Mouse (Mus musculus): Measurements from ENCODE around the gene Stxbp5.

The Stxbp5 gene

GRCm38 (mm10) chr10:9857850-9858249 is 43.0 kb downstream of the Stxbp5 start:
- no peak for DNase-seq (ENCODE audit: low read depth)

GRCm38 (mm10) chr10:9856792-9857191 is 44.1 kb downstream of the Stxbp5 start:
- DNase-seq (ENCODE audit: low read depth) = no peak

GRCm38 (mm10) chr10:9846408-9846807 is 54.5 kb downstream of the Stxbp5 start:
- DNase-seq (ENCODE audit: low read depth) = no peak

- no peak for DNase-seq (ENCODE audit: low read depth)
Measured at GRCm38 (mm10) chr10:9839408-9839807, 61.5 kb downstream of the Stxbp5 start.

- no peak for DNase-seq (ENCODE audit: low read depth)
Measured at GRCm38 (mm10) chr10:9834986-9835385, 65.9 kb downstream of the Stxbp5 start.

- DNase-seq (ENCODE audit: low read depth) = no peak
Measured at GRCm38 (mm10) chr10:9832937-9833336, 67.9 kb downstream of the Stxbp5 start.

- no peak for DNase-seq (ENCODE audit: low read depth)
Measured at GRCm38 (mm10) chr10:9829744-9830143, 71.1 kb downstream of the Stxbp5 start.

GRCm38 (mm10) chr10:9821299-9821698 is 79.6 kb downstream of the Stxbp5 start:
- no peak for DNase-seq (ENCODE audit: low read depth)

GRCm38 (mm10) chr10:9818574-9818973 is 82.3 kb downstream of the Stxbp5 start:
- no peak for DNase-seq (ENCODE audit: low read depth)

GRCm38 (mm10) chr10:9813926-9814325 is 87.0 kb downstream of the Stxbp5 start:
- DNase-seq (ENCODE audit: low read depth) = no peak

- DNase-seq (ENCODE audit: low read depth) = no peak
Measured at GRCm38 (mm10) chr10:9807596-9807995, 93.3 kb downstream of the Stxbp5 start.

GRCm38 (mm10) chr10:9805341-9805740 is 95.5 kb downstream of the Stxbp5 start:
- DNase-seq (ENCODE audit: low read depth) = no peak

- DNase-seq (ENCODE audit: low read depth) = no peak
Measured at GRCm38 (mm10) chr10:9803126-9803525, 97.8 kb downstream of the Stxbp5 start.

GRCm38 (mm10) chr10:9801571-9801970 is 99.3 kb downstream of the Stxbp5 start:
- no peak for DNase-seq (ENCODE audit: low read depth)

GRCm38 (mm10) chr10:9799085-9799484 is 101.8 kb downstream of the Stxbp5 start:
- no peak for DNase-seq (ENCODE audit: low read depth)

- no peak for DNase-seq (ENCODE audit: low read depth)
Measured at GRCm38 (mm10) chr10:9796429-9796828, 104.5 kb downstream of the Stxbp5 start.

GRCm38 (mm10) chr10:9794429-9794828 is 106.5 kb downstream of the Stxbp5 start:
- no peak for DNase-seq (ENCODE audit: low read depth)

GRCm38 (mm10) chr10:9790947-9791346 is 109.9 kb downstream of the Stxbp5 start:
- no peak for DNase-seq (ENCODE audit: low read depth)

GRCm38 (mm10) chr10:9786461-9786860 is 114.4 kb downstream of the Stxbp5 start:
- DNase-seq (ENCODE audit: low read depth) = no peak

GRCm38 (mm10) chr10:9785651-9786050 is 115.2 kb downstream of the Stxbp5 start:
- DNase-seq (ENCODE audit: low read depth) = no peak

GRCm38 (mm10) chr10:9779864-9780263 is 121.0 kb downstream of the Stxbp5 start:
- DNase-seq (ENCODE audit: low read depth) = no peak

- no peak for DNase-seq (ENCODE audit: low read depth)
Measured at GRCm38 (mm10) chr10:9770261-9770660, 130.6 kb downstream of the Stxbp5 start.

GRCm38 (mm10) chr10:9763831-9764230 is 137.0 kb downstream of the Stxbp5 start:
- DNase-seq (ENCODE audit: low read depth) = no peak

GRCm38 (mm10) chr10:9760264-9760663 is 140.6 kb downstream of the Stxbp5 start:
- no peak for DNase-seq (ENCODE audit: low read depth)

- no peak for DNase-seq (ENCODE audit: low read depth)
Measured at GRCm38 (mm10) chr10:9756546-9756945, 144.3 kb downstream of the Stxbp5 start.
